Mouse (Mus musculus): ENCODE data around the gene Uhrf1bp1.

DNA sequence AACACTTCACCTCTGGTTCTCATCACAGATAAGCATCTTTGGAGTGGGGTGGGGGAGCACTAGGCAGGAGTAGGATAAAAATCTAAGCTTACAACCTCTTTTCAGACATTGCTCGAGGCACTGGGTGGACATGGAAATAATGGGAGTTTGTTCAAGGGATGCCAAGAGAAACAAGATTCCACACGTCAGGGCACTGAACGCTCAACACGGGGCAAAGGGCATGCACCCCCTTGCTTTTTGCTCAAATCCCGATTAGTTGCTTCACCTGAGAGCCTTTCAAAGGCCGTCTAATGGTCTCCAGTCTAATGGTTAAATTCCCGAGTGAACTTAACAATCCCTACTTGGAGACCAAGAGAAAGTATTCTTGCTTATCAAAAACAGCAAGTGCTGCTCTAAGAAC, 37.2 kb upstream of the Uhrf1bp1 start:
- TF ChIP-seq CTCF (IDR thresholded peaks at IDR 0.05; ENCODE audit: low read depth, low read length) (no peak), TAL1 (conservative IDR thresholded peaks at IDR 0.05; ENCODE audit: low read depth, low read length) (no peak), GATA2 (IDR thresholded peaks at IDR 0.05; ENCODE audit: borderline replicate concordance, low read depth, low read length) (no peak), POLR2AphosphoS5 (IDR thresholded peaks at IDR 0.05; ENCODE audit: insufficient replicate concordance, low read depth, low read length) (no peak), GATA1 (IDR thresholded peaks at IDR 0.05; ENCODE audit: borderline replicate concordance, low read length) (no peak)

Measured in G1E (cell line).